Mouse (Mus musculus) fibroblast of lung, adult 2 months (primary cell): ENCODE measurements around the gene Gcsh.

Source experiments
- DNase-seq: peaks from one replicate; pipeline ENCODE4 v3.0.0-alpha.2; 2011; ENCODE audit warnings: low read depth

Gcsh gene

GRCm38 (mm10) chr8:116993095-116993867 lies at the start of gene Gcsh:
Gcsh (minus strand) TSS chr8:116993537.
- DNase-seq = peak; percentile 96

GRCm38 (mm10) chr8:117039843-117040242 lies 46.5 kb upstream of the Gcsh start:
- DNase-seq = no peak

GRCm38 (mm10) chr8:117037374-117037935 lies 44.1 kb upstream of the Gcsh start:
- no peak for DNase-seq

- DNase-seq = no peak
Observed at GRCm38 (mm10) chr8:117033393-117033792, 40.1 kb upstream of the Gcsh start.

GRCm38 (mm10) chr8:117032609-117033008 lies 39.3 kb upstream of the Gcsh start:
- no peak for DNase-seq

- no peak for DNase-seq
Observed at GRCm38 (mm10) chr8:117031476-117031875, 38.1 kb upstream of the Gcsh start.

GRCm38 (mm10) chr8:117028686-117029085 lies 35.3 kb upstream of the Gcsh start:
- no peak for DNase-seq

GRCm38 (mm10) chr8:117027601-117028000 lies 34.3 kb upstream of the Gcsh start:
- DNase-seq = no peak

- no peak for DNase-seq
Observed at GRCm38 (mm10) chr8:117022297-117022993, 29.1 kb upstream of the Gcsh start.

- DNase-seq = no peak
Observed at GRCm38 (mm10) chr8:117019323-117020275, 26.3 kb upstream of the Gcsh start.

GRCm38 (mm10) chr8:117017896-117018295 lies 24.6 kb upstream of the Gcsh start:
- DNase-seq = no peak

GRCm38 (mm10) chr8:117017006-117017405 lies 23.7 kb upstream of the Gcsh start:
- DNase-seq = no peak

GRCm38 (mm10) chr8:117015670-117016069 lies 22.3 kb upstream of the Gcsh start:
- no peak for DNase-seq

- no peak for DNase-seq
Observed at GRCm38 (mm10) chr8:117011366-117011765, 18.0 kb upstream of the Gcsh start.

- no peak for DNase-seq
Observed at GRCm38 (mm10) chr8:116994016-116994716, 829 bp upstream of the Gcsh start.

GRCm38 (mm10) chr8:116992176-116992971 lies 963 bp downstream of the Gcsh start:
- peak; percentile 31 for DNase-seq

GRCm38 (mm10) chr8:116991241-116991640 lies 2.1 kb downstream of the Gcsh start:
- DNase-seq = no peak

GRCm38 (mm10) chr8:116989842-116990241 lies 3.5 kb downstream of the Gcsh start:
- DNase-seq = no peak

GRCm38 (mm10) chr8:116980117-116980516 lies 13.2 kb downstream of the Gcsh start:
- DNase-seq = peak; percentile 29

GRCm38 (mm10) chr8:116978631-116979256 lies 14.6 kb downstream of the Gcsh start, which contains the start of gene 1700030J22Rik:
1700030J22Rik (minus strand) TSS chr8:116978959.
- peak; percentile 94 for DNase-seq
